Mouse (Mus musculus): ENCODE results near the gene Sox12. TPM values are rescaled to one million over a fixed set of nuclear protein-coding genes. Genes with fewer than 3 reads are reported as not detected.
A peak's percentile ranks its signal among the peaks of the same experiment; 100 is the strongest.
"Not testable (repeated sequence)": the region's sequence is repeated elsewhere in the genome, so short reads cannot be mapped to it uniquely, and the experiment has no call there.

Sox12 gene
- polyA plus RNA-seq, 1 experiment from 2014 or later, result 14.9 TPM

DNA sequence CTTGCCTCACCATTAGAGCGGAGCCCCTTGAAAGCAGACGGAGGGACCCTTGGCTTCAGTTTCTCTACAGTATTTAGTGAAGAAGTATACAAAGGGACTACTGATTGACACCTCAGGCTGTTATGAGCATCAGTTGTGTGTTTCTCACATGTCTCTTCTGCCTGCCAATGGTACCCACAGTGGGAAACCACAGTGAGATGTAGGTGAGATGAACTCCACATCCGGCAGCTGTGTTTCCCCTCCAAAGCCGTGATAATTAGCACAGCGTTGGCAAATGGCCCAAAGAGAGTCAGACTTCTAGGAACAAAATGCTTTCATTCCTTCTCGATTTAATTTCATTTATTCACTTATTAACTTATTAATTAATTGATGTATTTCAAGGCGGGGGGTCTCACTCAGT is 25.8 kb downstream of the Sox12 start:
- Histone ChIP-seq H3K9me3 (no peaks in the 10 kb centered on the region), H3K27me3 (no peaks in the 10 kb centered on the region), H3K4me2 (no peak overlapping the region), H3K4me3 (no peak overlapping the region), H3K4me1 (replicated peaks) (peaks cover 26% of the 10 kb centered on the region), H3K36me3 (no peaks in the 10 kb centered on the region), H3K9ac (no peak overlapping the region), H3K27ac (replicated peaks) (no peak overlapping the region)
- ATAC-seq (ENCODE audit: low FRiP score, low read depth), result no peak
- whole genome bisulfite sequencing, result 73% methylated on average over 7 of the region's 7 CpGs

DNA sequence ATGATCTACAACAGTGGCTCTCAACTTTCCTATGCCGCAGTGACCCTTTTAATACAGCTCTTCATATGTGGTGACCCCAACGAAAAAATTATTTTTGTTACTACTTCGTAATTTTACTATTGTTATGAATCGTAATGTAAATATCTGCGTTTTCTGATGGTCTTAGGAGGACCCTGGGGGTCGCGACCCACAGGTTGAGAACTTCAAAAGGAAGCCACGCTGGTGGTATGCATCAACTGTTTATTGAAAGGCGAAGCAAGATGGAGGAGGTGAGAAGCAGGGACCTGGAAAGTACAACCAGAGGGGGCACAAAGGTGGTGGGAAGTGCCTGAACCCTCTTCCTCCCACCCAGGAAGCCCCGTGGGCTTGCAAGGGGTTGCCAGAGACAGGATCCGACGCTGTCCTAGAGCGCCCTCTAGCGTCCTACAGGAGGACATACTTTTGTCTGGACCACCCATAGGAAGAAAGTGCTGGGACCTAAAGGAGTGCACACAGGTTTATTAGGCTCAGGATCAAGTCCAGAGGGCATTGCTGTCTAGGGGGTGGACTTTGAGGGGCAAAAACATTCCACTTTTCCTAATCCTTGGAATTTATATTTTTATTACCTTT is 29.2 kb downstream of the Sox12 start:
- Histone ChIP-seq H3K9ac (no peak overlapping the region), H3K36me3 (no peaks in the 10 kb centered on the region), H3K4me2 (no peak overlapping the region), H3K4me3 (no peak overlapping the region), H3K9me3 (no peaks in the 10 kb centered on the region), H3K27ac (replicated peaks) (no peak overlapping the region), H3K27me3 (no peaks in the 10 kb centered on the region), H3K4me1 (replicated peaks) (peaks cover 4% of the 10 kb centered on the region)
- WGBS, result 32% methylated on average over 14 of the region's 14 CpGs
- peak; percentile 21; the same call in 1 of the 2 replicates for ATAC-seq (ENCODE audit: low FRiP score, low read depth)

DNA sequence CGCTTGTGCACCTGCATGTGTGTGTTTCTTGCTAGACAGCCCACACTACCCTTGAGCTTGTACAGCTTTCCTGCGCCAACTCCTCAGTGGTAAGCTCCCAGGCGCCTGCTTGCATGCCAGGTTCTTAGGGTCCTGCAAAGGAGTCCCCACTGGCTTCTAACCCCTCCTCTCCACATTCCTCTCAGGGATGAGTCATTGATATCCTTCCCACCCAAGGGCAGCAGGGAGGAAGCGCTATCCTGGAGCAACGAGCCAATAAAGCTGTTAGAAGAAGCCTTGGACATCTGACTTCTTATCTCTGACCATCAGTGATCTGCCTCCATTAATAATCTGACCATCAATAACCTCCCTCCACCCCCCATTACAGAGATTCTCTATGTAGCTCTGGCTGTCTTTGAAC is 29.9 kb downstream of the Sox12 start:
- Histone ChIP-seq H3K4me3 (no peak overlapping the region), H3K4me2 (no peak overlapping the region), H3K27me3 (no peaks in the 10 kb centered on the region), H3K4me1 (replicated peaks) (peaks cover 7% of the 10 kb centered on the region), H3K36me3 (no peaks in the 10 kb centered on the region), H3K27ac (replicated peaks) (no peak overlapping the region), H3K9ac (no peak overlapping the region), H3K9me3 (no peaks in the 10 kb centered on the region)
- 90% methylated on average over 5 of the region's 5 CpGs for WGBS
- ATAC-seq (ENCODE audit: low FRiP score, low read depth), result no peak

DNA sequence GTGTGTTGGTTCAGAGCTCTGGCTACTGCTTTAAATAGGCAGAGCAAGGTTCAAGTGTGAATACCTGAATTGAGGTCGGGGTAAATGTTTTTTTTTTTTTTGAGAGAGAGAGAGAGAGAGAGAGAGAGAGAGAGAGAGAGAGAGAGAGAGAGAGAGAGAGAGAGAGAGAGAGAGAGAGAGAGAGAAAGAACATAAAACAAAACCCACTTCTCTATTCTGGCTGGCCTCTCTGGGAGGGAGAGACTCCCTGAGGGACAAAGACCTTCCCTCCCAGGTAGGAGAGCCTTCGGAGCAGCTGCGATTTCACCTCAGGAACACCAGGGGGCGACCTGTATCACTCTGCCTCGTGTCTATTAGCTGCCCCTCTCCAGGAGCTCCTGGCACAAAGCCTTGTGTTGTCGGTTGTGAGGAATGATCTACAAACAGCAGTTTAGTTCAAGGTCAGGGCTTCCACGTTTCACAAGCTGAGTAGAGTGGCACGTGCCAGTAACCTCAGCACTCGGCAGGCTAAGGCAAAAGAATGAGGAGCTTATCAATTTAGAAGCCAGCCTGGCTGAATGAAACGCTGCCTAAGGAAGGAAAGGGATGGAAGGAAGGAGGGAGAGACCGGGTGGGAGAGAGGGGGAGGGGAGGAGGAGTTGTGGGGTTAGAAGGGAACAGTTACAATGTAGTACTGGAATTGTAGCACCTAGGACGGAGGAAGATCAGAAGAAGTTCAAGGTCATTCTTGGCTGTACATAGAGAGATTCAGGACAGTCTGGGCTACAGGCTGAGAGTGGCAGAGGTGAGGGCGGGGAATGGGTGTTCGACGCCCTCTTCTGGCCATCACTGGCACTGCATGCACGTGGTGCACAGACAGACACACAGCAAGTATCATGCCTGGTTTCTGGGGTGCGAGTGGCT is 34.4 kb downstream of the Sox12 start:
- peak; percentile 60 for ATAC-seq (ENCODE audit: low FRiP score, low read depth)
- H3K9ac ChIP-seq, result no peak overlapping the region

DNA sequence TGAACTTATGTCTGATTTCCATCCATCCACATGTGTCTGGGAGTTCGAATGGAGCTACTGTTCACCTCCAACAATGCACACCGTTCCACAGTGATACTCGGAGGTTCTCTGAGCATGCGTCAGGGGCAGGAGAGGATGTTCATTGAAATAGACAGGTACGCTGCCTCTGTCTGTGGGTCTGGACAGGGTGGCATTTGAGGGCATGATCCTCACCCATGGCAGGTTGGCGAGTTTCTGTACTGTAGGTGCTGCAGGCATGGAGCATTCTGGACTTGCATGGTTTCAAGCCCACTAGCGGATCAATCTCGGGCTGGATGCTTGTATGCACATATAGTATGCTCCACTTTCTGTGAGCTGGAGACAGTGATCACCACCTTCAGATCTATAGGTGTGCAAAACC is 36.7 kb downstream of the Sox12 start:
- 89% methylated on average over 8 of the region's 8 CpGs for whole genome bisulfite sequencing
- no peak for ATAC-seq (ENCODE audit: low FRiP score, low read depth)

More for the DNA sequence above, 34.4 kb downstream of the Sox12 start:
- H3K9me3 ChIP-seq, result no peaks in the 10 kb centered on the region
- peak overlapping the region; percentile 48 for H3K4me2 ChIP-seq
- 10% methylated on average over 17 of the region's 17 CpGs for WGBS
- H3K27me3 ChIP-seq, result no peaks in the 10 kb centered on the region
- peak overlapping the region; percentile 72 for H3K27ac ChIP-seq (replicated peaks)
- H3K36me3 ChIP-seq, result no peaks in the 10 kb centered on the region
- peaks cover 7% of the 10 kb centered on the region for H3K4me1 ChIP-seq (replicated peaks)
- H3K4me3 ChIP-seq, result peak overlapping the region; percentile 16

DNA sequence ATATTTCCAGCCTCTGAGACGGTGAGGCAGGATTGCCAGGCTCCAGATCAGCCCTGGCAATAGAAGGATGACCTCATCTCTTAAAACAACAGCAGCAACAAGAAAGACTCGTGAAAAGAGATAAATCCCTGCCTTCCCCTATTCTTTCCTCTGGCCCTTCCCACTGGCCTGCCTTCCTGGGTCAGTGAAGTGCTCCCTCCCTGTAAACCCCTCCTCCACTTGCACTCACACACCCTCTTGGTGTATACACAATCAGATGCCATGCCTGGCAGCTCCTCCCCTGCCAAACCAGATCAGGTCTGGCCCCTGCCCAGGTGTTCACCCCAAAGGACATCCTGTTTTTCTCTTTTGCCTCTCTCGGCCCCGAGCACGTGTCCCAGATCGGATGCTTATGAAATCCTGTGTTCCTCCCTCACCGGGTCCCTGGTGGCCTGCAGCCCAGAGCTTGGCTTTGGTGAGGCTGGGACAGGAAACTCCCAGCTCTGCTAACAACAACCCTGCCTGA is 37.5 kb downstream of the Sox12 start:
- 59% methylated on average over 7 of the region's 7 CpGs for WGBS
- Histone ChIP-seq H3K4me2 (no peak overlapping the region), H3K9me3 (no peaks in the 10 kb centered on the region), H3K27ac (replicated peaks) (no peak overlapping the region), H3K4me3 (no peak overlapping the region), H3K9ac (no peak overlapping the region), H3K27me3 (no peaks in the 10 kb centered on the region), H3K4me1 (replicated peaks) (peaks cover 7% of the 10 kb centered on the region), H3K36me3 (no peaks in the 10 kb centered on the region)
- no peak for ATAC-seq (ENCODE audit: low FRiP score, low read depth)

More for the DNA sequence above, 36.7 kb downstream of the Sox12 start:
- Histone ChIP-seq H3K27ac (replicated peaks) (no peak overlapping the region), H3K9ac (no peak overlapping the region), H3K4me1 (replicated peaks) (peaks cover 7% of the 10 kb centered on the region), H3K27me3 (no peaks in the 10 kb centered on the region), H3K4me3 (no peak overlapping the region), H3K4me2 (no peak overlapping the region), H3K9me3 (no peaks in the 10 kb centered on the region), H3K36me3 (no peaks in the 10 kb centered on the region)

DNA sequence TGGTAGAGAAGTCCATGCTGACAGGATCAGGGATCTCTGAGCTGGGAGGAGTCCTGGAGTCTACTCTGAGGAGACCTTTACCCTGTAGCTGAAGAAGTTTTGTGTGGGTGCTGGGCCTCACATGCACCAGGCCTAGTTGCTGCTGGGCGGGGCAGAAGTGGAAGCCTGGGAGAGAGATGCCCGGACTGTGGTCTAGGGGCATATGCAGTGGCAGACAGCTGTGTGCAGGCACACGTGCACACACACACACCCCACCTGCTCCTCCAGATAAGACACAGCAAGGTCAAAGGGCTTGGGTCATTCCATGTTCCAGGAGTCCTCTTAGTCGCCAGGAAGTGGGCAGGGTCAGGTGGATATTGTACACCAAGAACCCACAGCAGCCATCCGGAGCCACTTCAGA is 38.2 kb downstream of the Sox12 start:
- Histone ChIP-seq H3K4me3 (no peak overlapping the region), H3K36me3 (no peaks in the 10 kb centered on the region), H3K4me2 (no peak overlapping the region), H3K27ac (replicated peaks) (no peak overlapping the region), H3K9me3 (no peaks in the 10 kb centered on the region), H3K4me1 (replicated peaks) (peaks cover 7% of the 10 kb centered on the region), H3K9ac (no peak overlapping the region), H3K27me3 (no peaks in the 10 kb centered on the region)
- no peak for ATAC-seq (ENCODE audit: low FRiP score, low read depth)
- WGBS, result 82% methylated on average over 5 of the region's 5 CpGs

DNA sequence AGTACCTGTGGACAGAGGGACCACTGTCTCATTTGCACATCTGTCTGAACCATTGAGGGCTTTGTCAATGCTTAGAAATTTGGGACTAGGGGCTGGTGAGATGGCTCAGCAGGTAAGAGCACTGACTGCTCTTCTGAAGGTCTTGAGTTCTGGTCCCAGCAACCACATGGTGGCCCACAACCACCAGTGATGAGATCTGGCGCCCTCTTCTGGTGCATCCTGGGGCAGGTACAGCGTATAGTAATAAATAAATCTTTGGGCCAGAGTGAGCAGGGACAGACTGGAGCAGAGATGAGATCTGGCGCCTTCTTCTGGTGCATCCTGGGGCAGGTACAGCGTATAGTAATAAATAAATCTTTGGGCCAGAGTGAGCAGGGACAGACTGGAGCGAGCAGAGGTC is 38.9 kb downstream of the Sox12 start:
- H3K27ac ChIP-seq (replicated peaks); H3K27me3 ChIP-seq; H3K4me3 ChIP-seq; ATAC-seq (ENCODE audit: low FRiP score, low read depth); H3K9me3 ChIP-seq; H3K9ac ChIP-seq; H3K36me3 ChIP-seq; H3K4me2 ChIP-seq; H3K4me1 ChIP-seq (replicated peaks): not testable (repeated sequence)
- WGBS, result 75% methylated on average over 5 of the region's 5 CpGs

DNA sequence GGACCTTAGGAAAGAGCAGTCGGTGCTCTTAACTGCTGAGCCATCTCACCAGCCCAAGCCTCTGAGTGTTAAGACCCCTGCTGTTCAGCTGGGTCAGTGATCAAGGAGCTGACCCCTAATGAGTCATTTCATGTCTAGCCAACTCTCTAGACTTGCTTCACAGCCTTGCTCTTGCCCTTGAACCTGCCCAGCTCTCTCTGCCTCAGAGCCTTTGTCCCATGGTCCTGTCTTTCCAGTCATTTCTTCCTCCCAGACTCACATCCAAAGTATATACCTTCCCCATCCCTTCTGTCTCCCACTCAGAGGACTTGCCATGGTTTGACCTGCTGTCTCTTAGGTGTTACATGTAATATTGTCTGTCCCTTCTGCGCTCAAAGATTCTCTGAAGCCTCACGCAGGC is 40.6 kb downstream of the Sox12 start:
- no peaks in the 10 kb centered on the region for H3K27me3 ChIP-seq
- no peaks in the 10 kb centered on the region for H3K4me1 ChIP-seq (replicated peaks)
- no peak overlapping the region for H3K27ac ChIP-seq (replicated peaks)
- H3K4me3 ChIP-seq, result no peak overlapping the region
- no peaks in the 10 kb centered on the region for H3K9me3 ChIP-seq
- no peak overlapping the region for H3K9ac ChIP-seq
- H3K36me3 ChIP-seq, result no peaks in the 10 kb centered on the region
- ATAC-seq (ENCODE audit: low FRiP score, low read depth), result no peak
- no peak overlapping the region for H3K4me2 ChIP-seq
- WGBS, result 93% methylated on average over 3 of the region's 3 CpGs

DNA sequence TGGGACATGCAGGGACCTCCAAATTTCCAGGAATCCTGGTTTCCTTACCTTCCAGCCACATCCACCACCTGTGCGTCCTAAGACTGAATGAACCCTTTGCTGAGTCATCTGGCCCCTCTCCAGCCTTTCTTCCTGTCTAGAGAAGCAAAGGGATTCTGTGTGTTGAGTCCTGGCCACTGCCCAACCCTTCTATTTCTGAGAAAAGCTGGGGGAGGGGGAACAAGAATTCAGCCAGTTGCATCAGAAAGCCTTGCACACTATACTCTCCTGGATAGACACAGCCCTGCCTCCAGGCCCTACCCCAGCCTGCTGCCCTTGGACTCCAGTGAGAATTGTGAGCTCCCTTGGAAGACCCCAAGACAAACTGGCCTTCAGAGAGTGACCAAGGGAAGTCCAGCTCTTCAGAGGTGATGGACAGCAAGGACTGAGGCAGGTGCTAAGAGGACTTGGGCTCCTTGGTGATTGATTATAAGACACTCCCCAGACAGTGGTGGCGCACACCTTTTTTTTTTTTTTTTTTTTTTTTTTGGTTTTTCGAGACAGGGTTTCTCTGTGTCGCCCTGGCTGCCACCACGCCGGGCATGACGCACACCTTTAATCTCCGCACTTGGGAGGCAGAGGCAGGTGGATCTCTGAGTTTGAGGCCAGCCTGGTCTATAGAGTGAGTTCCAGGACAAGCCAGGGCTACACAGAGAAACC is 47.9 kb downstream of the Sox12 start:
- Histone ChIP-seq H3K27me3 (0 out of 2 replicates have a peak, but pooled peaks cover 4% of the 10 kb centered on the region), H3K9ac (no peak overlapping the region), H3K9me3 (no peaks in the 10 kb centered on the region), H3K4me1 (replicated peaks) (no peaks in the 10 kb centered on the region), H3K4me2 (no peak overlapping the region), H3K27ac (replicated peaks) (no peak overlapping the region), H3K4me3 (no peak overlapping the region), H3K36me3 (no peaks in the 10 kb centered on the region)
- ATAC-seq (ENCODE audit: low FRiP score, low read depth), result no peak; the same call in 1 of the 2 replicates
- 89% methylated on average over 8 of the region's 8 CpGs for WGBS

DNA sequence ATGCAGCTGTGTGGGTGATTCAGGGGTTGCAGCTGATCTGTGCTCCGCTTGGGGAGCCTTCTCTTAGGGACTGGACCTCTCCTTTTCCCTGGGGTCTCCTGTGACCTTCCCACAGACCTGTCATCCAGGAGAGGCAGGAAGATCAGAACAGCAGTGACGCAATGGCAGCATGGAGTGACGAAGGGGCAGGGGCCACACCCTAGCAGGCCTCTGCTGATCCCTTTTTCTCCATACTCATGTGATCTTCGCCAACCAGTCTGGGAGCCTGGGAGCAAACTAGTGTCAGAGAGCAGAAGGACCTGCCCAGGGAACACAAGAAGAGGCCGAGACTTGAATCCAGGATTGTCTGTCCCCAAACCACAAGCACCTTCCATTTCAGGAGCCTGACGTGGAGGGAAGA is 48.7 kb downstream of the Sox12 start:
- no peak overlapping the region for H3K4me3 ChIP-seq
- H3K9me3 ChIP-seq, result no peaks in the 10 kb centered on the region
- no peak for ATAC-seq (ENCODE audit: low FRiP score, low read depth)
- no peak overlapping the region for H3K9ac ChIP-seq
- peaks cover 3% of the 10 kb centered on the region for H3K4me1 ChIP-seq (replicated peaks)
- 0 out of 2 replicates have a peak, but pooled peaks cover 4% of the 10 kb centered on the region for H3K27me3 ChIP-seq
- H3K27ac ChIP-seq (replicated peaks), result no peak overlapping the region
- H3K4me2 ChIP-seq, result no peak overlapping the region
- H3K36me3 ChIP-seq, result no peaks in the 10 kb centered on the region
- WGBS, result 82% methylated on average over 6 of the region's 6 CpGs

DNA sequence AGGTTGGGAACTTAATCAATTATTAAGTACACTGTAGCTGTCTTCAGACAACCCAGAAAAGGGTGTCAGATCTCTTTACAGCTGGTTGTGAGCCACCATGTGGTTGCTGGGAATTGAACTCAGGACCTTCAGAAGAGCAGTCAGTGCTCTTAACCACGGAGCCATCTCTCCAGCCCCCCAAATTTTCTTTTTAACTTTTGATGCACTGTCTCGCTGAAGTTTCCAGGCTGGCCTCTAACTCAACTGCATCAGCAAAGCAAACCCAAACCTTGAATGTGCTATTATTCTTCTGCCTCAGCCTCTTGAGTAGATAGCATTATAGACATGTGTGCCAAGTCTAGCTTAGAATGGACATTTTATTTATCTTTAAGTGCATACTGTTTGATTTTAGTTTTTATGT is 50.1 kb downstream of the Sox12 start:
- ATAC-seq (ENCODE audit: low FRiP score, low read depth), result no peak
- H3K9me3 ChIP-seq, result no peaks in the 10 kb centered on the region
- H3K4me3 ChIP-seq, result no peak overlapping the region
- peaks cover 15% of the 10 kb centered on the region for H3K4me1 ChIP-seq (replicated peaks)
- H3K27ac ChIP-seq (replicated peaks), result no peak overlapping the region
- 85% methylated on average over 2 of the region's 2 CpGs for WGBS
- no peak overlapping the region for H3K4me2 ChIP-seq
- no peaks in the 10 kb centered on the region for H3K36me3 ChIP-seq
- no peak overlapping the region for H3K9ac ChIP-seq
- 0 out of 2 replicates have a peak, but pooled peaks cover 4% of the 10 kb centered on the region for H3K27me3 ChIP-seq
